Mouse (Mus musculus) thymus, adult 2 months (tissue): Measurements from ENCODE around the gene Cfap97d1. TPM values are rescaled to one million over a fixed set of nuclear protein-coding genes. Genes with fewer than 3 reads are reported as not detected.
A peak's percentile ranks its signal among the peaks of the same experiment; 100 is the strongest.

ENCODE experiments used
- DNase-seq: peaks from one replicate; pipeline ENCODE4 v3.0.0; 2021
- H3K27ac ChIP-seq: fragments of 200-500 bp; 2 replicates; pipeline ENCODE4 v1.5.1; 2012; ENCODE audit warnings: low read length, control low read depth; ENCODE audit not compliant: control insufficient read depth, insufficient read depth
- H3K27me3 ChIP-seq: fragments of 200-500 bp; 2 replicates; pipeline ENCODE4 v1.6.1; 2012; ENCODE audit warnings: mild to moderate bottlenecking, low read length, moderate library complexity, mixed read lengths; ENCODE audit not compliant: control insufficient read depth, insufficient read depth
- H3K36me3 ChIP-seq: fragments of 200-500 bp; 2 replicates; pipeline ENCODE4 v1.6.1; 2012; ENCODE audit warnings: mild to moderate bottlenecking, low read length, moderate library complexity; ENCODE audit not compliant: control insufficient read depth, insufficient read depth
- H3K4me1 ChIP-seq: fragments of 200-500 bp; replicated peaks from 2 replicates; pipeline ENCODE4 v1.6.1; 2012; ENCODE audit warnings: low read length; ENCODE audit not compliant: control insufficient read depth, insufficient read depth
- H3K4me3 ChIP-seq: fragments of 200-500 bp; 2 replicates; pipeline ENCODE4 v1.5.1; 2012; ENCODE audit warnings: mild to moderate bottlenecking, low read length, control low read depth, moderate library complexity; ENCODE audit not compliant: control insufficient read depth, insufficient read depth
- CTCF ChIP-seq: fragments of 200-500 bp; IDR thresholded peaks from 2 replicates; pipeline ENCODE4 v1.5.1; 2012; ENCODE audit warnings: mild to moderate bottlenecking, control low read depth, low read length, moderate library complexity, borderline replicate concordance; ENCODE audit not compliant: control insufficient read depth, poor library complexity, insufficient read depth; ENCODE audit errors: extremely low read depth
- POLR2A ChIP-seq: fragments of 200-500 bp; IDR thresholded peaks from 2 replicates; pipeline ENCODE4 v1.6.1; 2012; ENCODE audit warnings: mild to moderate bottlenecking, low read length, control low read depth, moderate library complexity; ENCODE audit not compliant: control insufficient read depth, poor library complexity, insufficient read depth; ENCODE audit errors: extremely low read depth
- WGBS: fragments of 180-500 bp; shearing (Covaris S2); methylation state at CpG from one replicate; pipeline ENCODE4 v1.1.7; 2018; 5-methylcytosine and 5-hydroxymethylcytosine counted together
- polyA plus RNA-seq: library from polyadenylated mRNA; depleted of rRNA; stranded (reverse); fragments of >200 nt; gene quantifications from 2 replicates; pipeline ENCODE4 v1.2.3, GENCODE M21; 2012

Cfap97d1 gene
- polyA plus RNA-seq, 1 experiment = not detected

- no peak for TF ChIP-seq CTCF
- no peak for TF ChIP-seq POLR2A
- Histone ChIP-seq H3K27me3 (peaks cover 2% of the 10 kb centered on the region; the same call in 1 of the 2 replicates), H3K36me3 (no peaks in the 10 kb centered on the region), H3K4me1 (peaks cover 3% of the 10 kb centered on the region; the same call in 1 of the 2 replicates), H3K4me3 (no peak overlapping the region), H3K27ac (no peak overlapping the region)
- no peak for DNase-seq
- 92% methylated on average over 4 of the region's 4 CpGs for WGBS
Observed at GRCm38 (mm10) chr11:102024875-102025274, 40.8 kb downstream of the Cfap97d1 start.

- no peak for DNase-seq
- TF ChIP-seq CTCF (no peak), POLR2A (no peak)
- H3K27ac ChIP-seq = no peak overlapping the region
- no peak overlapping the region for H3K4me3 ChIP-seq
- peaks cover 3% of the 10 kb centered on the region; the same call in 1 of the 2 replicates for H3K4me1 ChIP-seq
- peaks cover 2% of the 10 kb centered on the region; the same call in 1 of the 2 replicates for H3K27me3 ChIP-seq
- 78% methylated on average over 7 of the region's 7 CpGs for WGBS
- no peaks in the 10 kb centered on the region for H3K36me3 ChIP-seq
Observed at GRCm38 (mm10) chr11:102025354-102025753, 41.3 kb downstream of the Cfap97d1 start.

GRCm38 (mm10) chr11:102025991-102026660 is 42.0 kb downstream of the Cfap97d1 start:
- no peak overlapping the region for H3K27ac ChIP-seq
- H3K27me3 ChIP-seq = peaks cover 2% of the 10 kb centered on the region; the same call in 1 of the 2 replicates
- no peak for DNase-seq
- TF ChIP-seq POLR2A (no peak), CTCF (no peak)
- H3K4me3 ChIP-seq = peak overlapping the region; percentile 28
- H3K4me1 ChIP-seq = peaks cover 3% of the 10 kb centered on the region; the same call in 1 of the 2 replicates
- no peaks in the 10 kb centered on the region for H3K36me3 ChIP-seq
- WGBS = 11% methylated on average over 23 of the region's 23 CpGs

- no peak overlapping the region for H3K27ac ChIP-seq
- H3K4me3 ChIP-seq = peak overlapping the region; percentile 28
- peak; percentile 26 for DNase-seq
- no peaks in the 10 kb centered on the region for H3K36me3 ChIP-seq
- peaks cover 3% of the 10 kb centered on the region; the same call in 1 of the 2 replicates for H3K4me1 ChIP-seq
- WGBS = 1% methylated on average over 63 of the region's 73 CpGs
- peaks cover 2% of the 10 kb centered on the region; the same call in 1 of the 2 replicates for H3K27me3 ChIP-seq
- TF ChIP-seq POLR2A (no peak), CTCF (no peak)
Observed at GRCm38 (mm10) chr11:102026694-102027360, 42.7 kb downstream of the Cfap97d1 start.

- Histone ChIP-seq H3K4me1 (peaks cover 3% of the 10 kb centered on the region; the same call in 1 of the 2 replicates), H3K27ac (no peak overlapping the region), H3K27me3 (peaks cover 2% of the 10 kb centered on the region; the same call in 1 of the 2 replicates), H3K4me3 (no peak overlapping the region), H3K36me3 (no peaks in the 10 kb centered on the region)
- DNase-seq = no peak
- 13% methylated on average over 12 of the region's 12 CpGs for WGBS
- TF ChIP-seq POLR2A (no peak), CTCF (no peak)
Observed at GRCm38 (mm10) chr11:102027361-102028017, 43.4 kb downstream of the Cfap97d1 start.
